Mouse (Mus musculus) E14TG2a.4 (cell line): Measurements from ENCODE around the gene Rpn2.

Source experiments
- H3K27me3 ChIP-seq: 2 replicates; pipeline ENCODE4 v1.6.1; 2014; ENCODE audit warnings: low read length, control low read depth; ENCODE audit not compliant: insufficient read depth
- H3K36me3 ChIP-seq: 2 replicates; pipeline ENCODE4 v1.6.1; 2014; ENCODE audit warnings: low read length, control low read depth; ENCODE audit not compliant: insufficient read depth
- H3K4me1 ChIP-seq: replicated peaks from 2 replicates; pipeline ENCODE4 v1.6.1; 2014; ENCODE audit warnings: low read depth, low read length, control low read depth
- H3K4me3 ChIP-seq: replicated peaks from 2 replicates; pipeline ENCODE4 v1.5.1; 2014; ENCODE audit warnings: mild to moderate bottlenecking, low read length
- H3K9me3 ChIP-seq: 2 replicates; pipeline ENCODE4 v1.6.1; 2014; ENCODE audit warnings: low read length, control low read depth
- CTCF ChIP-seq: conservative IDR thresholded peaks from 2 replicates; pipeline ENCODE4 v1.5.1; 2014; ENCODE audit warnings: low read length
- NANOG ChIP-seq: IDR thresholded peaks from 2 replicates; pipeline ENCODE4 v1.6.1; 2014; ENCODE audit warnings: borderline replicate concordance, low read length, mixed read lengths
- POU5F1 ChIP-seq: IDR thresholded peaks from 2 replicates; pipeline ENCODE4 v1.6.1; 2014; ENCODE audit warnings: low read length, borderline replicate concordance

Rpn2 gene

GRCm38 (mm10) chr2:157347361-157348159, 68.7 kb downstream of the Rpn2 start, which contains the start of gene Ghrh:
TSS of gene Ghrh (minus strand) at chr2:157347506.
- Histone ChIP-seq H3K9me3 (no peaks in the 10 kb centered on the region), H3K36me3 (no peaks in the 10 kb centered on the region), H3K4me3 (no peak within 1 kb of the TSS), H3K4me1 (peaks cover 35% of the 10 kb centered on the region), H3K27me3 (0 out of 2 replicates have a peak, but pooled peaks cover 2% of the 10 kb centered on the region)
- no peak for TF ChIP-seq NANOG

DNA sequence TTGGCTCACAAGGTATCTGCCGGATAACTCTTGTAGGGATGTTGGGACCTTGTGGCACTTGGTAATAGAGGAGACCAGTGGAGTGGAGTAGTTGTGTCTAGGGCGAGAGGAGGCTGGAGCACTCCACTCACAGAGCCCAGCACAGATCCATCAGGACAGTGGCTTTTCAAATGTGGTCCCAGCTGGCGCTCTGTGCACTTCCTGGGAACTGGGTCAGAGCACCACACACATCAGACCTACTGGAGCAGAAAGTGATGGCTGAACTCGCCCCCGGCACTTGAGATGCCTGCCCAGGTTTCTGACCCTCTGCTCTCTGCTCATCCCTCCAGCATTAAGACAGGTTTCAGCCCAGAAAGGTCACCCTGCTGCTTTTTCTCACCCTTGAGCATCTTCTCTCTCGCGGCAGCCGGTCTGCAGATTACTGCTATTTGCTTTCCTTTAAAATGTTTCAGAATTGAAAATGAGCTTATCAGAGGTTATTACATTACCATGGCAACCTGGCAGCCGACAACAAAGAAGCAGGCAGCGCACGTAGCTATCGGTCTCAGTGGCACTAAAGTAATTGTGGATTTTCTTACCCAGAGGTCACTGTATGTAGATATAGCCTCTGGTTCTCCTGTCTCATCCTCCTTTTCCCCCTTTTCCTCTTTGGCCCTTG, 70.4 kb downstream of the Rpn2 start:
- H3K27me3 ChIP-seq, result 0 out of 2 replicates have a peak, but pooled peaks cover 2% of the 10 kb centered on the region
- no peak overlapping the region for H3K4me3 ChIP-seq
- H3K36me3 ChIP-seq, result no peaks in the 10 kb centered on the region
- peaks cover 34% of the 10 kb centered on the region for H3K4me1 ChIP-seq
- H3K9me3 ChIP-seq, result no peaks in the 10 kb centered on the region
- no peak for TF ChIP-seq NANOG
- TF ChIP-seq POU5F1, result no peak
- no peak for TF ChIP-seq CTCF

DNA sequence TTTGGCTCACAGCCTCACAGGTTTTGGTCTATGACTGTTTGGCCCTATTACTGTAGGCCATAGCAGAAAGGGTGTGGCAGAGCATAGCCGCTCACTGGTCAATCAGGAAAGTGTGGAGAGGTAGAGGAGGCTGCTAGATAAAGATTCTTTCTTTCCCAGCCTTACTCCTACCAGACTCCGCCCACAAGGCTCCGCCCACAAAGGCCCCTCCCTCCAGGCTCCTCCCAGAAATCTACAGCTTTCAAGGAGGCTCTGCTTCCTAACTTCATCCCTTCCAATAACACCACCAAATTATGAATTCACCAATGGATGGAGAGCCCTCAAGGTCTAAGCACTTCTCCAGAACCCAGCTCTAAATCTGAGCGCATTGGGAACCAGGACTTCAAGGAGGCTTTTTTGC, 74.4 kb downstream of the Rpn2 start:
- Histone ChIP-seq H3K4me3 (no peak overlapping the region), H3K36me3 (no peaks in the 10 kb centered on the region)
- TF ChIP-seq POU5F1, result no peak
- TF ChIP-seq NANOG, result no peak
- TF ChIP-seq CTCF, result no peak

GRCm38 (mm10) chr2:157354106-157354505, 75.3 kb downstream of the Rpn2 start:
- H3K4me1 ChIP-seq, result peaks cover 28% of the 10 kb centered on the region
- H3K36me3 ChIP-seq, result no peaks in the 10 kb centered on the region
- no peaks in the 10 kb centered on the region for H3K27me3 ChIP-seq
- H3K9me3 ChIP-seq, result peaks cover 12% of the 10 kb centered on the region
- H3K4me3 ChIP-seq, result no peak overlapping the region
- TF ChIP-seq POU5F1, result no peak
- no peak for TF ChIP-seq NANOG
- TF ChIP-seq CTCF, result no peak

More for the DNA sequence above, 74.4 kb downstream of the Rpn2 start:
- peaks cover 12% of the 10 kb centered on the region for H3K9me3 ChIP-seq
- H3K27me3 ChIP-seq, result no peaks in the 10 kb centered on the region
- H3K4me1 ChIP-seq, result peaks cover 28% of the 10 kb centered on the region

DNA sequence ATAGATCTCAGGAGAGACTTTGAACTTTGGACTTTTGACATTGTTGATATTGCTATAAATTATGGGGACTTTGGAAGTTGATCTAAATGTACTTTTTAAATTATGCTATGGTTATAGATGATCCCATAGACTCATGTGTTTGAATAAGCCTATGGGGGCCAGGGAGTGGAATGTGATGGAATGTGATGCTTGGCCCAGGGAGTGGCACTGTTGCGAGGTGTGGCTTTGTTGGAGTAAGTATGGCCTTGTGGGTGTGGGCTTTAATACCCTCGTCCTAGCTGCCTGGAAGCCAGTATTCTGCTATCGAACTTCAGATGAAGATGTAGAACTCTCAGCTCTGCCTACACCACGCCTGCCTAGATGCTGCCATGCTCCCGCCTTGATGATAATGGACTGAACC, 81.2 kb downstream of the Rpn2 start:
- Histone ChIP-seq H3K9me3 (peaks cover 8% of the 10 kb centered on the region), H3K4me3 (no peak overlapping the region), H3K27me3 (no peaks in the 10 kb centered on the region), H3K4me1 (peaks cover 26% of the 10 kb centered on the region), H3K36me3 (no peaks in the 10 kb centered on the region)
- no peak for TF ChIP-seq POU5F1
- TF ChIP-seq NANOG, result no peak
- no peak for TF ChIP-seq CTCF

DNA sequence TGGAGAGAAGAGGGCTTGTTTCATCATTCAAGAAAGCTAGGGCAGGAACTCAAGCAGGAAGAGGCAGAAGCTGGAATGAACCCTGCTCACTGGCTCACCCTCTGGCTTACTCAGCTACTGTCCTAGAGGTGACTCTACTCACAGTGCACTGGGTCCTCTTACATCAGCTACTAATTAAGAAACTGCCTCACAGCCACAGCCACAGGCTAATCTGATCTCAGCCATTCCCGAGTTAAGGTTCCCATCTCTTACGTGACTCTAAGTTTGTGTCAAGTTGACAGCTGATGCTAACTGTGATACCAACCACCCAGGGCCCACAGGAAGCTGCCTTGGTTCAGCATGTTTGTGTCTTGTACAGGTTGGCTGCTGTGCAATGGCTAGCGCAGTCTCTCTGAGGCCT, 84.2 kb downstream of the Rpn2 start:
- Histone ChIP-seq H3K4me1 (peaks cover 28% of the 10 kb centered on the region), H3K27me3 (no peaks in the 10 kb centered on the region), H3K4me3 (no peak overlapping the region), H3K36me3 (no peaks in the 10 kb centered on the region), H3K9me3 (no peaks in the 10 kb centered on the region)
- TF ChIP-seq NANOG (no peak), POU5F1 (no peak), CTCF (no peak)

DNA sequence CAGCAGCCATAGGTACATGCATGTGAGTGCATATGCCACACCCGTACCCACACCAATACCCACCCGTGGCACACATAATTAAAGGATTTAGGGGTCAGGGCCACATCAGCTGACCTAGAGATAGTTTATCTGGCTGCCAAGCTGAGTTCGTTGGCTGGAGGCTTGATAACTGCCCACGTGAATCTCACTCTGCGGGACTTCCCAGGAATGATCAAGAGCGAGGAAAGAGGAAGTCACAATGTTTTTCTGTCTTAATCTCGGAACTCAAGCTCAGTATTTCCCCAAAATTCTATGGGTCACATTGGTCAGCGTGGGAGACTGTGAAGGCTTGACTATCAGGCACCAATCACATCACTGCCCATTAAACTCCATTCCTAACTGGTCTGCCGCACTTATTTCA, 87.9 kb downstream of the Rpn2 start:
- Histone ChIP-seq H3K4me3 (peak overlapping the region; percentile 93), H3K27me3 (no peaks in the 10 kb centered on the region), H3K4me1 (peaks cover 51% of the 10 kb centered on the region), H3K9me3 (no peaks in the 10 kb centered on the region), H3K36me3 (peaks cover 17% of the 10 kb centered on the region)
- TF ChIP-seq NANOG, result no peak
- no peak for TF ChIP-seq POU5F1
- TF ChIP-seq CTCF, result no peak

- no peaks in the 10 kb centered on the region for H3K9me3 ChIP-seq
- H3K4me3 ChIP-seq, result peak within 1 kb of the TSS; percentile 93
- H3K36me3 ChIP-seq, result peaks cover 22% of the 10 kb centered on the region
- H3K4me1 ChIP-seq, result peaks cover 49% of the 10 kb centered on the region
- H3K27me3 ChIP-seq, result no peaks in the 10 kb centered on the region
- TF ChIP-seq NANOG (no peak), POU5F1 (no peak), CTCF (no peak)
Observed at GRCm38 (mm10) chr2:157367184-157367893, 88.5 kb downstream of the Rpn2 start, which contains the start of gene Manbal. TSS of gene Manbal (plus strand) at chr2:157367594.

GRCm38 (mm10) chr2:157367991-157368390, 89.2 kb downstream of the Rpn2 start:
- Histone ChIP-seq H3K36me3 (peaks cover 29% of the 10 kb centered on the region), H3K4me3 (peak overlapping the region; percentile 93), H3K9me3 (peaks cover 4% of the 10 kb centered on the region; the same call in 1 of the 2 replicates), H3K27me3 (no peaks in the 10 kb centered on the region), H3K4me1 (peaks cover 43% of the 10 kb centered on the region)
- TF ChIP-seq NANOG (no peak), CTCF (no peak), POU5F1 (no peak)
